Mouse (Mus musculus): Measurements from ENCODE around the gene Zfp119a.
A peak's percentile ranks its signal among the peaks of the same experiment; 100 is the strongest.
"Not testable (repeated sequence)": the region's sequence is repeated elsewhere in the genome, so short reads cannot be mapped to it uniquely, and the experiment has no call there.

The Zfp119a gene

GRCm38 (mm10) chr17:55878636-55879369, at the start of gene Zfp119a:
Zfp119a (minus strand) TSS chr17:55878930.
- DNase-seq = peak; percentile 65

DNA sequence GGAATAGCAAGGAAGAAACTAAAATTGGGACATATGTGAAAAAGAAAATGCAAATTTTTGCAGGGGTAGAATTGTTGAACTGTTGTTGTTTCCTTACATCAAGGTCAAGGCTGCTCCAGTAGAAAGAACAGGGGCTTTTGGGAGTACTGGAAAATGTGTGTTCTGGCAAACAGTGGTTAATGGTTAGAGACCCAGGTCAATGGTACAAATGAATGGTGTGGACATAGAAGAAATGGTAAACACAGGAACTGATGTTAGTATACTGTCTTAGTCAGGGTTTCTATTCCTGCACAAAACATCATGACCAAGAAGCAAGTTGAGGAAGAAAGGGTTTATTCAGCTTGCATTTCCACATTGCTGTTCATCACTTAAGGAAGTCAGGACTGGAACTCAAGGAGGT, 27.9 kb upstream of the Zfp119a start:
- no peak for DNase-seq

DNA sequence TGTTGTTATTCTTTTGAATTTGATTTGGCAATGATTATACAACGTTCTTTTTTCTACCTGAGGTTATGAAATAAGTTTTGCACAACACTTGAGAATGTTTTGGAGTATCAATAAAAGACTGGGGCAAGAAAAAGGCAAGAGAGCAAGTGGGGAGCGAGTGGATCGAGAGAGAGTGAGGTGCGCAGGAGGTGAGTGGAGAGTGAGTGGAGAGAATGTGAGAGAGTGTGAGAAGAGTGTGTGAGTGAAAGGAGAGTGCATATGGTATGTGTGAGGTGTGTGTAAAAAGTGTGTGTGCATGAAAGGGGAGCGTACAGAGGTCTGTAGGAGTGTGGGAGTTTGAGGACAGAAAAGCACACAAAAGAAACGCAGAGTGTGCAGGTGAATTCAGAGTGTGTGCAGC, 25.4 kb upstream of the Zfp119a start:
- no peak for DNase-seq

GRCm38 (mm10) chr17:55903687-55904086, 25.0 kb upstream of the Zfp119a start:
- DNase-seq = no peak

DNA sequence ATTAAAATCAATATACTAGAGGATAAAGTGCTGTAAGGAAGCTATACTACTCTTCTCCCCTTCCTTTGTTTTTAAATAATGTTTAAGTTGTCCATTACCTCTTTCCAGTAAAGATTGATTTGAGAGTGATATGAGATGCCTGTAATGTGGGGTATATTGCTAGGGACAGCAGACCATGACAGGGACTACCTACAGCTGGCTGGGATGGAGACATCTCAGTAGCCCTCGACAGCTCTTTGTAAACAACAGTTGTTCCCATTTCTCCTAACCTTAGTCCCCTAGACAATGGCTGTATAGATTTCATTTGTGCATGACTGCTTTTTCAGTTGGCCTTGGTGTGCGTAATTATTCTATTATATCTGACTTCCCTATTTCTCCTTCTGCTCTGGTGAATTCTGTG, 24.4 kb upstream of the Zfp119a start:
- DNase-seq = no peak

GRCm38 (mm10) chr17:55892406-55892955, 13.8 kb upstream of the Zfp119a start:
- DNase-seq = peak; percentile 20

- no peak for DNase-seq
These were observed 6.2 kb upstream of the Zfp119a start for GRCm38 (mm10) chr17:55884912-55885311.

GRCm38 (mm10) chr17:55883631-55884030, 4.9 kb upstream of the Zfp119a start:
- DNase-seq = no peak

DNA sequence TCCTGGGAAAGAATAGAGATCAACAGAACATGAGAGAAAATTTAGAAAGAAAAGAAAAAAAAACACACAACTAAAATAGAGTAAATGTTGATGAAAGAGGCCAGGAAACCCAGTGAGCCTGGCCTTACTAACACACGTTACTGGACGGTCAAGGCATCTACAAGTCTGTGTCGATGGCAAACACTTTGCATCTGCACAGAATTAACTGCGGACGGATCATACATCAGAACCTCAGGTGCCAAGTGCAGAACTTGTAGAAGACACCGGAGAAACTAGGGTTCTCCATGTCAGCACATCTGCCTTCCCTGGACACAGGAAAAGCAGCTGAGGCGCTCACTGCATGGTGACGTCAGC, 471 bp downstream of the Zfp119a start:
- DNase-seq = not testable (repeated sequence)

DNA sequence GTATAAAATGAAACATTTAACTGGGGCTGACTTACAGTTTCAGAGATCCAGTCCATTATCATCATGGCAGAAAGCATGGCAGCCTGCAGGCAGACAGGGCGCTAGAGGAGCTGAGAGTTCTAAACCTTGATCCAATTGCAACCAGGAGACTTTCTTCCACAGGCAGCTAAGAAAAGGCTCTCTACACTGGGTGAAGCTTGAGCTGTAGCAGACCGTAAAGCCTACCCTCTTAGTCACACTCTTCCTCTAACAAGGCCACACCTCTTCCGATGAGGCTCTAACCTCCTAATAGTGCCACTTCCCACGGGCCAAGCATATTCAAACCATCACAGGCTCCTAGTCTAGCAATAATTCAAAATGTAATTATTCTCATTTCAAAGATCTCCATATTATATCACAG, 1.5 kb downstream of the Zfp119a start:
- DNase-seq = no peak

DNA sequence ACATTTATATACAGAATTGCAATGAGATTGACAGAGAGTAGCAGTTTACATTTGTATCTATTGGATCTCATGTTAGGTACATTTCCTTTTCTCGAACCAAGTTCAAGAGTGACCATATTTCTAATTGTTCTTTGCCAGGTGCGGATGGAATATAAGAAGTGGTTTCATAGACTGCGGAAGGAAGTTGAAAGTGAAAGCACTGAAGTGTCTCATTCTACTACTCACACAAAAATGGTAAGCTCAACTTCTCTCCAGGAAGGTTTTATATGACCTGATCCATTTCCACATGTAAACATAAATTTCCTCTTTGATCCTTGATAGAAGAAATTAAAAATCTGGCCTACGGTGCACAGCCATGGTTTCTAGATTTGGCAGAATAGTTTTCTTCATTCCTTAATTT, 35.7 kb downstream of the Zfp119a start:
- no peak for DNase-seq

DNA sequence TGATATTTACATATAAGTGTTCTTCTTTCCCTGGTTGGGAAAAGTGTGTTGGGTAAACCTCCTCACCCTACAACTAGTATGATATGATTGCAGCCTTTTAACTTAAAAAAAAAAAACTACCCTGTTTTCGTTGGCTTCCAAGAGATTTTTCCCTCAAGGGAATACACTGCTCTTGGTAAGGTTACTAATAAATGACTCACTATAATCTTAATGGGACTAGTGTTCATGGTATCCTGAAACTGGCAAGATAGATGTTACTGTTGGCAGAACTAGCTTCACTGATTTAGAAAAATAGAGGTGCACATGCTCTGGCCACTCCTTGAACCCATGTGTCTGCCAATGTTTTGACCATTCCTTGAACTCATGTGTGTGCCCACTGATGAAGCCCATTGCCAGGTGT, 57.2 kb downstream of the Zfp119a start:
- DNase-seq = no peak

- no peak for DNase-seq
These were observed 61.9 kb downstream of the Zfp119a start for GRCm38 (mm10) chr17:55816853-55817252.
